Mouse (Mus musculus) heart, adult 9 months (tissue): Measurements from ENCODE around the gene Spats1.

Experiments
- DNase-seq, 2 experiments: peaks; one replicate each; pipeline ENCODE4 v3.0.0; 2022; ENCODE audit warnings: low spot score in 2 of 2

Gene Spats1

GRCm38 (mm10) chr17:45474669-45475465, at the start of gene Spats1:
Gene Spats1 (minus strand): TSS chr17:45475415.
- DNase-seq: peak; percentile 29 to 39

GRCm38 (mm10) chr17:45524961-45525360, 49.7 kb upstream of the Spats1 start:
- DNase-seq: no peak

- no peak for DNase-seq
These were observed 48.0 kb upstream of the Spats1 start, which contains the start of gene Tcte1 for GRCm38 (mm10) chr17:45523263-45523662. Gene Tcte1 (plus strand): TSS chr17:45523434.

GRCm38 (mm10) chr17:45520136-45520535, 44.9 kb upstream of the Spats1 start:
- DNase-seq: no peak

GRCm38 (mm10) chr17:45518766-45519475, 43.7 kb upstream of the Spats1 start:
- no peak for DNase-seq

GRCm38 (mm10) chr17:45517549-45518215, 42.5 kb upstream of the Spats1 start:
- no peak for DNase-seq

GRCm38 (mm10) chr17:45517135-45517534, 41.9 kb upstream of the Spats1 start:
- no peak for DNase-seq

- peak; percentile 31 to 63 for DNase-seq
These were observed 41.3 kb upstream of the Spats1 start for GRCm38 (mm10) chr17:45516488-45516887.

- no peak for DNase-seq
These were observed 40.6 kb upstream of the Spats1 start for GRCm38 (mm10) chr17:45515806-45516205.

GRCm38 (mm10) chr17:45515204-45515726, 40.0 kb upstream of the Spats1 start:
- DNase-seq: no peak

GRCm38 (mm10) chr17:45511757-45512156, 36.5 kb upstream of the Spats1 start:
- no peak for DNase-seq

- DNase-seq: no peak
These were observed 35.7 kb upstream of the Spats1 start for GRCm38 (mm10) chr17:45510871-45511270.

- DNase-seq: peak; percentile 86 to 92
These were observed 31.5 kb upstream of the Spats1 start, which contains the start of gene Aars2 for GRCm38 (mm10) chr17:45506700-45507189. Gene Aars2 (plus strand): TSS chr17:45506841.

- DNase-seq: no peak
These were observed 30.8 kb upstream of the Spats1 start for GRCm38 (mm10) chr17:45505941-45506465.

- peak in 1 of 2 experiments; percentile 24 for DNase-seq
These were observed 28.2 kb upstream of the Spats1 start for GRCm38 (mm10) chr17:45503301-45503973.

GRCm38 (mm10) chr17:45502324-45502723, 27.1 kb upstream of the Spats1 start:
- DNase-seq: no peak

GRCm38 (mm10) chr17:45500981-45501380, 25.8 kb upstream of the Spats1 start:
- DNase-seq: no peak

GRCm38 (mm10) chr17:45499516-45499915, 24.3 kb upstream of the Spats1 start:
- no peak for DNase-seq

- peak in 1 of 2 experiments; percentile 16 for DNase-seq
These were observed 23.2 kb upstream of the Spats1 start for GRCm38 (mm10) chr17:45498397-45498796.

GRCm38 (mm10) chr17:45495398-45495797, 20.2 kb upstream of the Spats1 start:
- DNase-seq: no peak
